29 mouse cellular contexts compared by ENCODE assay signal in genomic region chr6:87147921-87148320, GRCm38 (mm10). TPM values are rescaled to one million over a fixed set of nuclear protein-coding genes. Genes with fewer than 3 reads are reported as not detected.
A peak's percentile ranks its signal among the peaks of the same experiment; 100 is the strongest.
DNase-seq lines count a peak whose midpoint lies in the region; TF ChIP-seq lines count a peak whose summit lies in the region.
"Had no signal": no experiment of that assay in that cellular context is flagged by ENCODE, and none has a peak within 500 bp of the region (broad histone marks: within the 10 kb centered on the region; RNA-seq: fewer than 3 reads in every experiment).

No protein-coding gene starts in this region.

- peaks cover 37% of the 10 kb centered on the region for H3K4me1 ChIP-seq in thymus, adult 2 months (replicated peaks; ENCODE audit: control insufficient read depth, insufficient read depth, low read length)
- H3K4me1 ChIP-seq: forebrain, embryonic 12.5 days; forebrain, embryonic 15.5 days had no signal

- peak; percentile 49 for DNase-seq in thymus, adult 2 months
- peak; percentile 50 to 56 for DNase-seq in thymus, postnatal 10 days (ENCODE audit: low spot score in 2 of 2)
- DNase-seq in thymus, postnatal 36 days = peak; percentile 40 to 70
- no peak for DNase-seq in lung, postnatal 25 days (ENCODE audit: low spot score)
- no peak for DNase-seq in layer of hippocampus, adult 2 months (ENCODE audit: low spot score in 2 of 2)
- no peak for DNase-seq in gastrocnemius, postnatal 25 days
- DNase-seq: adrenal gland, adult 2 months; adrenal gland, postnatal 14 days; cerebellum, adult 11 months; cerebellum, adult 2 months; cerebellum, adult 9-11 months; cerebellum, postnatal 25 days; embryo, embryonic 11 days; gastrocnemius, postnatal 14 days; heart, adult 18-20 months; heart, postnatal 14 days; heart, postnatal 4 days had no signal

- H3K27ac ChIP-seq in thymus, adult 2 months (ENCODE audit: control insufficient read depth, insufficient read depth, low read length) = peak overlapping the region; percentile 39
- H3K27ac ChIP-seq in layer of hippocampus, adult 2 months = no peak overlapping the region
- H3K27ac ChIP-seq: embryonic facial prominence, embryonic 10.5 days; embryonic facial prominence, embryonic 13.5 days; forebrain, embryonic 12.5 days; forebrain, embryonic 15.5 days; heart, embryonic 13.5 days; hindbrain, embryonic 14.5 days; hindbrain, postnatal 0 days had no signal

- no peaks in the 10 kb centered on the region for H3K27me3 ChIP-seq in thymus, adult 2 months (ENCODE audit: control insufficient read depth, insufficient read depth, low read length)
- H3K27me3 ChIP-seq: embryonic facial prominence, embryonic 13.5 days; forebrain, embryonic 12.5 days; forebrain, embryonic 15.5 days; heart, embryonic 13.5 days had no signal

- no peak for TF ChIP-seq POLR2A in thymus, adult 2 months (IDR thresholded peaks at IDR 0.05; ENCODE audit: control insufficient read depth, extremely low read depth, insufficient read depth, low read length, poor library complexity)

- H3K4me3 ChIP-seq in thymus, adult 2 months (ENCODE audit: control insufficient read depth, insufficient read depth, low read length) = no peak overlapping the region
- H3K4me3 ChIP-seq in layer of hippocampus, adult 2 months = no peak overlapping the region
- H3K4me3 ChIP-seq: embryonic facial prominence, embryonic 10.5 days; embryonic facial prominence, embryonic 13.5 days; erythroblast, embryonic 14.5 days; forebrain, embryonic 12.5 days; forebrain, embryonic 15.5 days; heart, embryonic 13.5 days had no signal

- H3K36me3 ChIP-seq in thymus, adult 2 months (ENCODE audit: control insufficient read depth, insufficient read depth, low read length) = no peaks in the 10 kb centered on the region
- H3K36me3 ChIP-seq: embryonic facial prominence, embryonic 10.5 days; forebrain, embryonic 12.5 days; forebrain, embryonic 15.5 days; heart, embryonic 13.5 days had no signal

- 23% methylated on average over 3 of the region's 3 CpGs for WGBS in thymus, adult 2 months

- no peak for TF ChIP-seq CTCF in thymus, adult 2 months (IDR thresholded peaks at IDR 0.05; ENCODE audit: borderline replicate concordance, control insufficient read depth, extremely low read depth, insufficient read depth, low read length, poor library complexity)
- TF ChIP-seq CTCF in layer of hippocampus, adult 2 months (conservative IDR thresholded peaks at IDR 0.05) = no peak

RNA-seq across cellular contexts. Expression of gene D6Ertd527e, which starts 43.4 kb away (rescaled TPM):
- polyA plus RNA-seq in thymus, adult 2 months (2012; rRNA removed) = 1.1 and 1.4 TPM in 2 replicates
- total RNA-seq in layer of hippocampus, adult 2 months (2021) = not detected
- total RNA-seq in gastrocnemius, postnatal 25 days (2021) = not detected
- total RNA-seq: adrenal gland, adult 2 months; adrenal gland, postnatal 14 days; gastrocnemius, postnatal 14 days; heart, adult 18-20 months; heart, postnatal 14 days; heart, postnatal 4 days; MEL had no signal
- polyA plus RNA-seq: C2C12; CD4-positive, CD25-positive, alpha-beta regulatory T cell, adult 4 months; erythroblast, embryonic 14.5 days; forebrain, embryonic 15.5 days; hindbrain, embryonic 11.5 days had no signal

Comparison
In these comparisons a context has a peak if more than half of its experiments do, and no peak if none do; other contexts are left out.
1. DNase-seq: peak in thymus, adult 2 months (single experiment), thymus, postnatal 10 days (2 of 2) and thymus, postnatal 36 days (2 of 2); none in lung, postnatal 25 days (single experiment), layer of hippocampus, adult 2 months (0 of 2) and gastrocnemius, postnatal 25 days (single experiment).